In the genomic region with DNA sequence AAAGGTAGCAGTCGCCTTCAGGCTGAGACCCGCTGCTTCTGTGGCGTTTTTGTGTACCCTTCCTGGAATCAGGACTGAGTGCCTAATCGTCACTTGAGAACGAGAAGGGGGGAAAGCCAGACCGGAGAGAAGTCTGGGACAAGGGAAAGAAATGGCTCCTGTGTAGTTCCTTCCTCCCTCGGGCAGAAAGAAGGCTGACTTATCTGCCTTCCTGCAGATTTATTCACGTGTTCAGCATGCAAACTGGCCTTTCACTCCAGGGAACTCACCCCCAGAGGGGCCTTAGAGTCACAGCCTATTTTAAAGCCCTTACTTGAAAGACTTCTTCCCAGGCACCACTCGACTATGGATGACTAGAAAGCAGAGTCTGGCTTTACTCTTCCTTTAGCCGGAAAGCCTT, we compare ENCODE assay signal across 9 mouse cellular contexts. TPM values are rescaled to one million over a fixed set of nuclear protein-coding genes. Genes with fewer than 3 reads are reported as not detected.
DNase-seq lines count a peak whose midpoint lies in the region; ATAC-seq and TF ChIP-seq lines count a peak whose summit lies in the region.
"Had no signal": no experiment of that assay in that cellular context is flagged by ENCODE, and none has a peak within 500 bp of the region (broad histone marks: within the 10 kb centered on the region; RNA-seq: fewer than 3 reads in every experiment).

No protein-coding gene starts in this region.

- H3K27ac ChIP-seq in heart, adult 2 months, result peak overlapping the region; percentile 86; the same call in 1 of the 2 replicates
- peak overlapping the region; percentile 92 for H3K27ac ChIP-seq in MEL (ENCODE audit: control insufficient read depth, low read depth, low read length)
- H3K27ac ChIP-seq in hindbrain, embryonic 12.5 days, result peak overlapping the region; percentile 52; the same call in 1 of the 2 replicates
- H3K27ac ChIP-seq in macrophage, result peak overlapping the region; percentile 79

- TF ChIP-seq RAD21 in MEL (IDR thresholded peaks at IDR 0.05; ENCODE audit: low read depth, low read length), result no peak

- no peaks in the 10 kb centered on the region for H3K36me3 ChIP-seq in heart, adult 2 months (ENCODE audit: control insufficient read depth, insufficient read depth, low read length)
- H3K36me3 ChIP-seq in MEL (ENCODE audit: control insufficient read depth in 1 of 2, insufficient read depth in 2 of 2, low read length in 2 of 2), result peaks cover 0 to 4% of the 10 kb centered on the region in 2 experiments; a peak in 1 of 4 replicates
- H3K36me3 ChIP-seq in hindbrain, embryonic 12.5 days, result no peaks in the 10 kb centered on the region
- no peaks in the 10 kb centered on the region for H3K36me3 ChIP-seq in macrophage (ENCODE audit: inconsistent target)

- no peaks in the 10 kb centered on the region for H3K9me3 ChIP-seq in MEL (replicated peaks; ENCODE audit: insufficient read depth, low read length)
- H3K9me3 ChIP-seq in hindbrain, embryonic 12.5 days (replicated peaks), result no peaks in the 10 kb centered on the region

- TF ChIP-seq POLR2A in heart, adult 2 months (IDR thresholded peaks at IDR 0.05; ENCODE audit: insufficient read depth, low read depth, low read length), result no peak
- no peak for TF ChIP-seq POLR2A in MEL (IDR thresholded peaks at IDR 0.05; ENCODE audit: control insufficient read depth in 1 of 2, insufficient read depth in 1 of 2, low read depth in 1 of 2, low read length in 2 of 2, poor library complexity in 1 of 2)

- H3K79me2 ChIP-seq in heart, adult 2 months (replicated peaks; ENCODE audit: control insufficient read depth, insufficient read depth, low read length), result peaks cover 3% of the 10 kb centered on the region
- peaks cover 20% of the 10 kb centered on the region for H3K79me2 ChIP-seq in MEL (ENCODE audit: control insufficient read depth, insufficient read depth, low read length, poor library complexity)
- H3K79me2 ChIP-seq in macrophage (ENCODE audit: inconsistent target), result peaks cover 34% of the 10 kb centered on the region

- no peaks in the 10 kb centered on the region for H3K27me3 ChIP-seq in heart, adult 2 months (ENCODE audit: control insufficient read depth, insufficient read depth, low read length)
- H3K27me3 ChIP-seq in MEL (ENCODE audit: control insufficient read depth in 1 of 2, insufficient read depth in 2 of 2, low read length in 2 of 2), result no peaks in the 10 kb centered on the region
- H3K27me3 ChIP-seq in hindbrain, embryonic 12.5 days, result peaks cover 15% of the 10 kb centered on the region

- H3K4me1 ChIP-seq in heart, adult 2 months (ENCODE audit: control insufficient read depth, insufficient read depth, low read length), result peaks cover 4% of the 10 kb centered on the region
- H3K4me1 ChIP-seq in MEL (ENCODE audit: control insufficient read depth in 1 of 2, insufficient read depth in 2 of 2, low read length in 2 of 2), result peaks cover 0 to 9% of the 10 kb centered on the region in 2 experiments; a peak in 3 of 4 replicates
- peaks cover 21% of the 10 kb centered on the region for H3K4me1 ChIP-seq in hindbrain, embryonic 12.5 days

- H3K9ac ChIP-seq in heart, adult 2 months (ENCODE audit: low read depth, low read length), result no peak overlapping the region
- H3K9ac ChIP-seq in MEL (ENCODE audit: control insufficient read depth, low read depth, low read length, poor library complexity, severe bottlenecking), result peak overlapping the region; percentile 87
- no peak overlapping the region for H3K9ac ChIP-seq in hindbrain, embryonic 12.5 days

- DNase-seq in heart, adult 2 months, result peak in 1 of 2 experiments; percentile 14
- DNase-seq in heart, adult 9 months (ENCODE audit: low spot score in 2 of 2), result no peak
- peak; percentile 80 for DNase-seq in MEL (ENCODE audit: low read depth, low spot score)
- no peak for DNase-seq in left cerebral cortex, adult 18-20 months (ENCODE audit: low spot score in 2 of 2)
- DNase-seq: kidney, adult 2 months had no signal

- no peak for ATAC-seq in hindbrain, embryonic 12.5 days (ENCODE audit: low FRiP score)
- ATAC-seq in megakaryocyte progenitor cell, adult 5-6 weeks (replicated peaks; ENCODE audit: poor library complexity), result no peak
- no peak for ATAC-seq in activated CD4-positive, CD25-positive, alpha-beta regulatory T cell, adult 4 months

- intact Hi-C loops in heart, adult 2 months (cut with DNase I), result loop anchor here (1.0 to 2.0 kb wide), 2 partner anchors 33 to 68 kb away; no protein-coding TSS in a partner anchor

- no peak for TF ChIP-seq EP300 in heart, adult 2 months (IDR thresholded peaks at IDR 0.05; ENCODE audit: insufficient read depth, low read depth, low read length)
- TF ChIP-seq EP300 in MEL (IDR thresholded peaks at IDR 0.05; ENCODE audit: low read depth in 1 of 2, low read length in 2 of 2), result peak; percentile 53 to 55

- TF ChIP-seq CTCF in heart, adult 2 months (IDR thresholded peaks at IDR 0.05), result no peak
- no peak for TF ChIP-seq CTCF in MEL (IDR thresholded peaks at IDR 0.05 in 2 of 3, conservative IDR thresholded peaks at IDR 0.05 in 1 of 3; ENCODE audit: control insufficient read depth in 1 of 3, insufficient read depth in 1 of 3, low read depth in 2 of 3, low read length in 3 of 3, poor library complexity in 1 of 3, severe bottlenecking in 1 of 3)

- peak overlapping the region; percentile 11; the same call in 1 of the 2 replicates for H3K4me2 ChIP-seq in hindbrain, embryonic 12.5 days (replicated peaks)

- WGBS in heart, adult 2 months, result 33% methylated on average over 10 of the region's 10 CpGs
- 14% methylated on average over 10 of the region's 10 CpGs for WGBS in hindbrain, embryonic 12.5 days
- 19% methylated on average over 10 of the region's 10 CpGs for WGBS in macrophage (ENCODE audit: missing documents)

- no peak overlapping the region for H3K4me3 ChIP-seq in heart, adult 2 months
- H3K4me3 ChIP-seq in MEL (ENCODE audit: control insufficient read depth in 1 of 2, insufficient read depth in 1 of 2, low read depth in 2 of 2, low read length in 2 of 2), result peak overlapping the region; percentile 40 to 76
- no peak overlapping the region for H3K4me3 ChIP-seq in hindbrain, embryonic 12.5 days
- peak overlapping the region; percentile 40 for H3K4me3 ChIP-seq in macrophage (ENCODE audit: inconsistent target)

TF ChIP-seq in MEL, 35 proteins besides CTCF, POLR2A, EP300 and RAD21 (continues in another document):
- TF ChIP-seq NRF1 (IDR thresholded peaks at IDR 0.05; ENCODE audit: insufficient read depth, low read depth, low read length, poor library complexity, severe bottlenecking) (no peak), USF2 (IDR thresholded peaks at IDR 0.05; ENCODE audit: borderline replicate concordance in 1 of 2, insufficient read depth in 1 of 2, low read depth in 1 of 2, low read length in 2 of 2) (no peak), MYB (IDR thresholded peaks at IDR 0.05; ENCODE audit: low read depth, low read length) (no peak), JUND (IDR thresholded peaks at IDR 0.05; ENCODE audit: low read depth, low read length) (no peak), ZC3H11A (IDR thresholded peaks at IDR 0.05; ENCODE audit: low read depth, low read length) (no peak), TAL1 (IDR thresholded peaks at IDR 0.05; ENCODE audit: low read length) (peak; percentile 46), TBP (IDR thresholded peaks at IDR 0.05; ENCODE audit: low read depth, low read length) (peak; percentile 52), CHD2 (IDR thresholded peaks at IDR 0.05; ENCODE audit: low read length) (no peak), HCFC1 (IDR thresholded peaks at IDR 0.05; ENCODE audit: low read depth, low read length) (no peak), MAFK (IDR thresholded peaks at IDR 0.05; ENCODE audit: borderline replicate concordance, low read depth, low read length) (no peak), RCOR1 (IDR thresholded peaks at IDR 0.05; ENCODE audit: low read depth, low read length) (no peak), MEF2A (IDR thresholded peaks at IDR 0.05; ENCODE audit: extremely low read depth, insufficient replicate concordance, low read depth, low read length, poor library complexity, severe bottlenecking) (no peak), E2F4 (IDR thresholded peaks at IDR 0.05; ENCODE audit: borderline replicate concordance, low read depth, low read length) (no peak), TCF12 (IDR thresholded peaks at IDR 0.05; ENCODE audit: low read depth, low read length) (peak; percentile 41; the same call in 1 of the 2 replicates), POLR2AphosphoS5 (IDR thresholded peaks at IDR 0.05; ENCODE audit: borderline replicate concordance, low read depth, low read length) (no peak), SMC3 (IDR thresholded peaks at IDR 0.05; ENCODE audit: low read depth, low read length) (no peak), CHD1 (IDR thresholded peaks at IDR 0.05; ENCODE audit: low read depth, low read length) (no peak), SIN3A (IDR thresholded peaks at IDR 0.05; ENCODE audit: low read length) (0 out of 2 replicates have a peak, but pooled peaks have one; percentile 29), ETS1 (IDR thresholded peaks at IDR 0.05; ENCODE audit: low read depth, low read length) (0 out of 2 replicates have a peak, but pooled peaks have one; percentile 35), ELF1 (IDR thresholded peaks at IDR 0.05; ENCODE audit: low read depth, low read length) (no peak), GATA1 (IDR thresholded peaks at IDR 0.05; ENCODE audit: low read depth, low read length) (peak; percentile 20; the same call in 1 of the 2 replicates), MYC (IDR thresholded peaks at IDR 0.05; ENCODE audit: low read depth, low read length) (peak; percentile 79), GABPA (IDR thresholded peaks at IDR 0.05; ENCODE audit: low read depth, low read length) (no peak)

RNA-seq across cellular contexts. Expression of a gene that starts 1.3 kb away (rescaled TPM):
- 100 to 1,000 TPM; 134 to 135 TPM for total RNA-seq in heart, adult 2 months (2021)
- polyA plus RNA-seq in heart, adult 2 months (2012; rRNA removed), result 69.4 and 121 TPM in 2 replicates
- 8.0 and 9.2 TPM in 2 replicates for total RNA-seq in MEL (2012; rRNA removed)
- polyA plus RNA-seq in MEL (2012; ENCODE audit: insufficient read depth in 1 of 2, insufficient read length in 2 of 2, low read depth in 1 of 2, low replicate concordance in 2 of 2, missing spikeins in 1 of 2) (10 to 100 TPM in 1 of 2 experiments, not detected in 1; 15.8 TPM), macrophage (2018) (38.9 to 52.7 TPM (median 40.3 TPM) in 3 replicates)
- polyA plus RNA-seq in hindbrain, embryonic 12.5 days (2016; fragmentation: Nextera tagmentation; extraction: Ambion mirVana), result 12.7 and 13.4 TPM in 2 replicates
- total RNA-seq in macrophage (2018; cell fraction: chromatin; rRNA removed), result 100 to 1,000 TPM in 1 of 26 experiments, 10 to 100 TPM in 19, 1 to 10 TPM in 6; 4.9 to 154 (median 18.5) TPM
- total RNA-seq in macrophage (2018; cell fraction: cytosol; rRNA removed), result 10 to 100 TPM; 19.5 to 87.4 (median 38.1) TPM
- total RNA-seq in macrophage (2018; cell fraction: nucleus; rRNA removed), result 100 to 1,000 TPM in 2 of 26 experiments, 10 to 100 TPM in 24; 14.4 to 130 (median 28.3) TPM
- total RNA-seq in megakaryocyte progenitor cell, adult 5-6 weeks (2015), result 23.3 and 24.7 TPM in 2 replicates
- 18.2 and 20.0 TPM in 2 replicates for total RNA-seq in megakaryocyte progenitor cell, adult 5-6 weeks (2017)
- 1 to 10 TPM; 5.7 to 7.0 TPM for polyA plus RNA-seq in activated CD4-positive, CD25-positive, alpha-beta regulatory T cell, adult 4 months (2017; shearing (Covaris generic))
- 10 to 100 TPM; 39.4 to 49.7 TPM for total RNA-seq in left cerebral cortex, adult 18-20 months (2021)

Comparison
In these comparisons a context has a peak if more than half of its experiments do, and no peak if none do; other contexts are left out.
1. H3K4me3 ChIP-seq: peak in MEL (2 of 2) and macrophage (single experiment); none in heart, adult 2 months (single experiment) and hindbrain, embryonic 12.5 days (single experiment).
2. Peak in every context shown above with its lines, with median percentiles within 50 percentile points of each other: H3K27ac ChIP-seq.